Mouse (Mus musculus) right cerebral cortex, postnatal 10 days (tissue): ENCODE data around the gene Npas2.

ENCODE experiments used
- DNase-seq, 2 experiments: peaks; one replicate each; pipeline ENCODE4 v3.0.0; 2021; ENCODE audit warnings: low spot score in 2 of 2

Npas2 gene

DNA sequence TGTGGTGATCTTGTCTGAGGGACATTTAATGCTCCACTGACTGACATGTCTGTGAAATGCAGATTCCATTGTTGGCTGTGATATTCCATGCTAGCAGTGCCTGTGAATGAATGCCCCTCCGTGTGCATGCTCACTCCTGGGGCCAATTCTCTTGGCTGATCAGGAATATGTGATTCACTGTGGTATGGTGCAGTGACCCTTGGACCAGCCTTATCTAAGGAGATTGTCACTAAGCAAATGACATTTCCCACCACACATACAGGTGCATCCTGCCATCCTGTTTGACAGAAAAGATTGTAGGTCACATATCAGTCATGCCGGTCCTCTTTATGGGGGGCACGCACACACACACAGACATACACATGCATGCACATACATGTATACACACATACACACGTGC, 138.9 kb downstream of the Npas2 start:
- no peak for DNase-seq

GRCm38 (mm10) chr1:39335561-39336196, 142.1 kb downstream of the Npas2 start:
- peak in 1 of 2 experiments; percentile 18 for DNase-seq

DNA sequence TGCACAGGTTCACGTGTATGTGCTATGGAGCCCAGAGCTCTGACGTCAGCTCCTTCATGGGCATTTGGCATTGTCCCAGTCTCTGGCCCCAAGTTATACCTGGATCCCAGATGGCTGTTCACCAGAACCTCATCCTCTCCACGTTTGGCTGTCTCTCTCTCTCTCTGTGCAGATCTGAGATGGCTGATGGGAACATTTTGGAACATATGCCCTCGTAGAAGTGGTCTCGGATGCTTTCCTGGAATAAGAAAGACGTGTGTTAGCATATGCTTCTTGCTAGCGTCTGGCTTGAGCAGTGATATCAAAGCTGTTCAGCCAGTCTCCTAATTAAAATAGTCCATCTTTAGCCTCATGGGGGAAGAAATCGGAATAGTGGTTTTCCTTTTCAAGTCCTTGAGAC, 143.3 kb downstream of the Npas2 start:
- peak; percentile 40 to 73 for DNase-seq

DNA sequence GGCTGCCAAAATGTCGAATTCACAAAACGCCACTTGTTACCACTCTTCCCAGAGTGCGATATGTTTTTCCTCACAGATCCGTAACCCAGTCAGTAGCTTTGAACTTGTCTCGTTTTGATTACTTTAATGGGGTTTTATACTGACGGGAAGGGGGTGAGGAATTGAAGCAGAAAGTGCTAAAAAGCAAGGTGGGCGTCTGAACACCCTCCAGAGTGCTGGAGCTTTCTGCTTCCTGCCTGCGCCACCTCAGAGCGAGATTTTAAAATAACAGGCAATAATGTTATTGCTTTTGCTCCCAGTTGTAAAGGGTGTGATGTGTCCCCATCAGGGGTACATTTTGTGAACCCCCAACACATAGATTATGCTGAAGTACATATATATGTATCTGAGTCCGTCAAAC, 145.3 kb downstream of the Npas2 start:
- peak in 1 of 2 experiments; percentile 18 for DNase-seq

DNA sequence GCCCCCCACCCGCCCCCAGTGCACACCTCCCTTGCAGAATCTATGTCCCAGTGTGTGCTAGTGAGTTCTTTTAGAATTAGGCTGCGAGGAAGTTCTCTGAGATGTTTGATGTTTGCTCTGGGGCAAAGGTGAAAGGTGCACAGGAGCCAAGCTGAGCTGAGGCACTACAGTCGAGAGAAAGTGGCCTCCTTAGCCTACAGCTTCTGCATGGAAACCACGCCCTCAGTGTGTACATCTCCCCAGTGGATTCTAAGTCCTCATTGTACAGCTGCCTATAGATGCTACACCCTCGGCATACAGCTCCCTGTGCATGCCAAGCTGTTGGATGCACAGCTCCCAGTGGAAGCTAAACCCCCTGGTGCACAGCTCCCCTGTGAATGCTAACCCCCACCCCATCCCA, 145.9 kb downstream of the Npas2 start:
- DNase-seq, result peak in 1 of 2 experiments; percentile 19

- peak in 1 of 2 experiments; percentile 29 for DNase-seq
These were observed 146.6 kb downstream of the Npas2 start for GRCm38 (mm10) chr1:39340156-39340555.

DNA sequence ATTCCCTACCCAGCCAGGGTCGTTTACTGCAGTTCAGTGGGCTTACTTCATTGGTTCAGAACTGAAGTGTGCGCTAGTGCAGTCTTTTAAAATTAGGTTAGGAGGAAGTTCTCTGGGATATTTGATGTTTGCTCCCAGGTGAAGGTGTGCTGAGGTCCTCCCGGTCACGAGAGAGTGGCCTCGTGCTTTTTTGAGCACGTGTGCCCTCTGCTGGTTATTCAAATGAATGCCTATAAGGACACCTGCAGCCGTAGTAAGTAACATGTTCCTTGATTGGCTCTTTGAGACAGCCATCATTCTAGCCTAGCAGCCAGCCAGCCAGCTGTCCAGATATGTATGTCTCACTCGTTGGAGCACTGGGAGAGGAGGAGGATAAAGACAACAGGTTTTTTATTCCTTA, 147.1 kb downstream of the Npas2 start:
- DNase-seq, result peak in 1 of 2 experiments; percentile 53

DNA sequence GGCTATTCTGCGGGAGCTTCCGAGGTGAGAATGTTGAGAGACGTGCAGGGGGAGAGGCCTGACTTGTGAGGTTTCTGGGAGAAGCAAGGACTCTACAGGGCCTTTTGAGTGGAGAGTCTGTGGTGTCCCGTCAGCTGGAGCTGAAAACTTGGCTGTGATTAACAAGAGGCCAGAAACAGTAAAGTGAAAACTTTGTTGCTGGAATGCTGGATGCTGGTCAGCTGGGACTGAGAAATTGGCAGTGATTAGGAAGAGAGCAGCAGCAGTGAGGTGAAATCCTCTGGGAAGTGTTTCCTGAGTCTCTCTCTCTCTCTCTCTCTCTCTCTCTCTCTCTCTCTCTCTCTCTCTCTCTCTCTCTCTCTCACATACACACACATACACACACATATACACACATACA, 148.3 kb downstream of the Npas2 start:
- DNase-seq, result peak in 1 of 2 experiments; percentile 26

DNA sequence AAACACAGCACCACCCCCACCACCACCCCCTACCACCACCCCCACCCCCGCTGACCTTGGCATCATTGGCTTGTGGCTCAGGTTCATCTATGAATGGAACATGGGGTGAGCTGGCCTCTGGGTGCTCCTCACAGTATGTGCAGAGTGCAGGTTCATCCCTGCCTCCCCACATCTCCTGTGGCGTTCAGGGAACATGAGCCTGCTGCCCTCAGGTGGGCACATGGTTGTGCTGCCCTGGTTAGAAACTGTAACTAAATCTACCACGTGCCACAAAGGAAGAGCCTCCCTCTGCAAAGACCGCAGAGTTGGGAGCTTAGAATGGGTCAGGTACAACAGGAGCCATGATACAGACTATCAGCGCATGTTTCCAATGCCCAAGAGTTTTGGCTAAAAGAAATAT, 149.7 kb downstream of the Npas2 start:
- DNase-seq, result peak in 1 of 2 experiments; percentile 27

GRCm38 (mm10) chr1:39344981-39345600, 151.6 kb downstream of the Npas2 start:
- peak in 1 of 2 experiments; percentile 58 for DNase-seq

GRCm38 (mm10) chr1:39349001-39349400, 155.5 kb downstream of the Npas2 start:
- DNase-seq, result peak; percentile 68

DNA sequence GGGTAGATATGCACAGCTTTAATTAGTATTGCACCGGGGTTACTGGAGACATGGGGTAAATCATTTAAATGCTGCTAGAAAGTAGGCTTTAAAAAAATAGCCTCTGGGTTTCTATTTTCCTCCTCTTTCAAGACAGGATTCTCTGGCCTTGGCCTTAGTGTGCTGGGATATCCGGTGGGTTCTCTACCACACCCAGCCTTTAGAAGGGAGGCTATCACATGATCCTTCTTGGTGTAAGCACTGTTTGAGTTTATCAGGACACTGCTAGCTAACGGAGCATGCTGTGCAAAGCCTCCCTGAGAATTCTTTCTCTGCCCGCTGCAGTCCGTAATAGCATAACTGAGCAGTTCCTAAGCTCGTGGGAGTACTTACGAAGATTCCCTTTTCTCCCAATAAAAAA, 155.9 kb downstream of the Npas2 start:
- DNase-seq, result no peak

DNA sequence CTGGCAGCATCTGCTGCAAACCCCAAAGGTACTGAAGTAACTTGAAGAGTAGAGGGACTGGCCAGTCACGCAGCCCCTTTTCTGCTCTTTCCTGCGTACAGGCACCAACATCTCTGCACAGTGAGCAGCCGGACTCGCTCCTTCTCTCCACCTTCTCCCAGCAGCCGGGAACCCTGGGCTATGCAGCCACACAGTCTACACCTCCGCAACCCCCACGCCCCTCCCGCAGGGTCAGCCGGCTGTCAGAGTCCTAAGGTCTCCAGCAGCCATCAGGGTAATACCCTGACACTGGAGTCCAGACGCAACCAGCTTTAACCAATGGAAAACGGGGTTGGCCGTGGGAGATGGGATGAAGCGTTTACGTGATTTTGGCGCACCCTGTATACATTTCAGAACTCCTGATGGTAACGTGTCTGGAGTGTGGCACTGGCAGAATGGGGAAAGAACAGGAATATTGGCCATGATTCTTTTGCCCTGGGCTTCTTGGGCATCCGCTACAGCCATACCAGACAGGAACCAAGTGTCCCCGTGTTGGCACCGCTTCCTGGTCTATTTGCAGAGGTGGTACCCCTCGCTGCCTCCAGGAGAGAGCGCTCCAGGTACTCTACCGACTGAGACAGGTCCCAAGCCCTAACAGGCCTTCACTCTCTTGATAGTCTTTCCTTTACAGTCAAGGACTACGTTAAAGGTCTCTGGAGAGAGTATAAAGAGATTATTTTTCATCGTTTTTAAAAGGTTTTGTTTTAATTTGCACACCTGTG, 168.4 kb downstream of the Npas2 start:
- DNase-seq, result peak in 1 of 2 experiments; percentile 25

GRCm38 (mm10) chr1:39362515-39362893, 169.0 kb downstream of the Npas2 start:
- DNase-seq, result no peak

DNA sequence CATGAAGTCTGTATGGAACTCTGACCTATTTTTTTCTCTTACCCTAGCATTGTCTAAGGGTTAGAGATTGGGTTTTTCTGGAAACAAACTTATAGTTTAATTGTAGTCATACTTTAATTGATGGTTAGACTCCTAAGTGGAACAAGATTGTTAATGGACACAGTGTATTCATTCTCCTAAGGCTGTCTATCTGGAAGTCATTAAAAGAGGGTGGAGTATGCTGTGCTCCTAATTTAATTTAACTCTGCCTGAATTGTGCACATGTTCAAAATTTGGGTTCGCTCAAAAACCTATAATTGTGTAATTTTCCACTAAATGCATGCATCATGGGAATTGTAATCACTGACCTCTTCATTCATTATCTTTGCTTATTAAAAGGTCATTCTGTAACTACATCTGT, 172.0 kb downstream of the Npas2 start:
- DNase-seq, result no peak

GRCm38 (mm10) chr1:39367045-39367444, 173.5 kb downstream of the Npas2 start:
- peak in 1 of 2 experiments; percentile 42 for DNase-seq

GRCm38 (mm10) chr1:39367601-39368266, 174.2 kb downstream of the Npas2 start, which contains the start of gene Rpl31:
Gene Rpl31, plus strand, starts transcription at chr1:39367842.
- peak; percentile 98 to 99 for DNase-seq

- peak in 1 of 2 experiments; percentile 55 for DNase-seq
These were observed 174.8 kb downstream of the Npas2 start for GRCm38 (mm10) chr1:39368267-39368841.

DNA sequence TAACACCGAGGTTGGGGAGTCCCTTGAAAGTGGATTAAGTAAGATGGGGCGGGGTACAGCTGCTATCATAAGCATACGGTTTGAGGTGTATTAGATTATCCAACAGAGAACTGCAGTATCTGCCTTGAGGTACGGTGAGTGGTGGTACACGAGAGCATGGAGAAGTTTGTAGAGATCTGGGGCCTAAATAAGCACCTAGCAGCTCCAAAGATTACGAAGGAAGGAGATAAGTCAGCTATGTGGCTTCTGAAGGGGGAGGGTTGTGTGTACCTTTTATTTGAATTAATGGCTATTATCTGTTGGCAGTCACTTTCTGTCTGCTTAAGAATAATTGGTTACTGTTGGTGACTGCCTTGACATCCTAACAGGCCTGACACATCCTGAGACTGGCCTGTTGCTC, 176.9 kb downstream of the Npas2 start:
- no peak for DNase-seq

- peak in 1 of 2 experiments; percentile 19 for DNase-seq
These were observed 178.8 kb downstream of the Npas2 start for GRCm38 (mm10) chr1:39372220-39372843.

- DNase-seq, result peak in 1 of 2 experiments; percentile 14
These were observed 179.8 kb downstream of the Npas2 start for GRCm38 (mm10) chr1:39373378-39373777.
